Mouse (Mus musculus): ENCODE measurements around the gene Neu2. TPM values are rescaled to one million over a fixed set of nuclear protein-coding genes. Genes with fewer than 3 reads are reported as not detected.

Gene Neu2
- polyA plus RNA-seq, 1 experiment, result 0.29 TPM

DNA sequence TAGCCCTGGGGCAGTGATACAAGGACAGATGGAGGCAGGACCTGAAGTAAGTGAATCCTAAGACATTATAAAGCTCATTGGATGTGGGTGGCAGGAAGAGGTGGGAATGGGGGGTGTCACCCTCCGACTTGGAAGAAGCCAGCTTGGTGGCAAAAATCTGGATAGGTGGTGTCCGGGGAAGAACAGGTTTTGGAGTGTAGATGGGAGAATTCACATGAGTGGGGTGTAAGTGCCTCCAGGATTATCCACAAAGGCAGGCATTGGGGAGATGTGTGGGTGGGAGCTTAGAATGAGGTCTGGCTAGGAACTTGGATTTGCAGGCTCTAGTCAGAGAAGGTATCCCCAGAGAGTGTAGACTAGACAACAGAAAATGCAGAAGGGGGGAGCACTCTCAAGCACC is 95.6 kb downstream of the Neu2 start:
- WGBS, result 89% methylated on average over 2 of the region's 2 CpGs
- Histone ChIP-seq H3K36me3 (ENCODE audit: control insufficient read depth, insufficient read depth, low read length) (no peaks in the 10 kb centered on the region), H3K27ac (ENCODE audit: insufficient read depth, low read length) (no peak overlapping the region), H3K4me3 (ENCODE audit: extremely low read depth, insufficient read depth, insufficient read length) (no peak overlapping the region), H3K27me3 (ENCODE audit: control insufficient read depth, insufficient read depth, low read length) (no peaks in the 10 kb centered on the region), H3K4me1 (ENCODE audit: control insufficient read depth, insufficient read depth, insufficient read length) (peaks cover 2% of the 10 kb centered on the region; the same call in 1 of the 2 replicates)
- TF ChIP-seq CTCF (IDR thresholded peaks at IDR 0.05; ENCODE audit: extremely low read depth, insufficient read depth, insufficient read length, insufficient replicate concordance) (no peak), POLR2A (IDR thresholded peaks at IDR 0.05; ENCODE audit: low read depth, low read length) (no peak)
- no peak for DNase-seq (ENCODE audit: low read depth in 1 of 2, low spot score in 2 of 2)

DNA sequence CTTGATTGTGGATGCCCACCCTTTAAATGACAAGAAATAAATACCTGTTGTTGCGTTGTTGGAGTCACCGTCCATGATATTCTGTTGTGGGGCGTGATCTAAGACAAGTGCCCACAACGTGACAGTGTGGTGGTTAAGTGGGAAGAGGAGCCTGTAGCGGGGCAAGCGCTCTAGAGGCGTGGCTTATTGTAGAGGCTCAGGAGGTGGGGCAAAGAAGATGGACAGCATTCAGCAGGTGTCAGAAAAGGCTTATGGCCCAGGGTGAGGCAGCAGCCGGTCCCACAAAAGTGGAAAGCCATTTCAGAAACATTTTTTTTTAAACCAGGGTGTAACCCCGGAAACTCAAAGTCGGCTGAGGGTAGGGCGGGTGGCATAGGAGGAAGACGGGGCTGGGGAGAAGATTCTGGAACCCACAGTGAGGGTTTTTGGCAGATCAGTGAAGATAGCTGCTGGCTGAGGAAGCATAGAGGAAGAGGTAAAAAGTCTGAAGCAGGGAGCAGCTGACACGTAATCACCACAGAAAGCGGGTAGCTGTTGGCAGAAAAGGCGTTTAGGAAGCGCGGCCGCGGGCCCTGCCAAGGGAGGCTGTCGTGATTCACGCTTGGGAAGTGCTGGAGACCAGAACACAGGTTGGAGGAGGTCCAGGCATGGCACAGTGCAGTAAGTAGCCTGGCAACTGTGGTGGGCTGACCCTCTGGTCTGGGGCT is 97.8 kb downstream of the Neu2 start:
- H3K27me3 ChIP-seq (ENCODE audit: control insufficient read depth, insufficient read depth, low read length), result no peaks in the 10 kb centered on the region
- peak in 1 of 2 experiments; percentile 31 for DNase-seq (ENCODE audit: low read depth in 1 of 2, low spot score in 2 of 2)
- TF ChIP-seq POLR2A (IDR thresholded peaks at IDR 0.05; ENCODE audit: low read depth, low read length) (no peak), CTCF (IDR thresholded peaks at IDR 0.05; ENCODE audit: extremely low read depth, insufficient read depth, insufficient read length, insufficient replicate concordance) (no peak)
- H3K4me3 ChIP-seq (ENCODE audit: extremely low read depth, insufficient read depth, insufficient read length), result peak overlapping the region; percentile 42; the same call in 1 of the 2 replicates
- peaks cover 2% of the 10 kb centered on the region; the same call in 1 of the 2 replicates for H3K4me1 ChIP-seq (ENCODE audit: control insufficient read depth, insufficient read depth, insufficient read length)
- H3K36me3 ChIP-seq (ENCODE audit: control insufficient read depth, insufficient read depth, low read length), result no peaks in the 10 kb centered on the region
- peak overlapping the region; percentile 55 for H3K27ac ChIP-seq (ENCODE audit: insufficient read depth, low read length)
- WGBS, result 12% methylated on average over 21 of the region's 21 CpGs

DNA sequence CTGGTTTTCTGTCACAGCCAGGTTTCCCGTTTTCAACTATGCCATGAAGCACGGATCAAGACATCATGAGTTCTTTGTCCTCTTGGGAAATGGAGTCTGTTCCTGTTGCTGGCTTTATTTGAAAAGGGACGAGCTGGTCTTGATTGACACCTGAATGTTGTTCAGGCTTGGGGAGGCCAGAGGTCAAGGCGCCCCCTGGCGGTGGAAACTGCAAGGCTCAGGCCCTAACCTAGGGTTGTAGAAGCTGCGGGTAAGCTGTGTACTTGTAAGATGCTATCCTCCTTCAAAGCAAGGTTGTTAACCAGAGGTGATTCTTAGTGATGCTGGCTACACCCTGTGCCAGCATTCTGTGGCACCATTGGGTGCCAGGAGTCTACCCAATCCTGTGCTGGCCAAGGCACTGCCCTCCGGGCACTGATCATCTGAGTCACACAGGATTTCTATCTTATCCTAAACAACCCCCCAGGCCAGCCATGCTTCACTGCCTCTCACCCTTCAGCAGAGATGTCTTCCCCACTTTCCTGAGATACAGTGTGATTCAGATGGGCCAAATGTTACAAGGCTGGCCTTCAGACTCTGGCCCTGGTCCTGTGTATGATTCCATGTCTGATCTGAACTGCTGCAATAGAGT is 98.8 kb downstream of the Neu2 start:
- WGBS, result 39% methylated on average over 7 of the region's 7 CpGs
- Histone ChIP-seq H3K4me1 (ENCODE audit: control insufficient read depth, insufficient read depth, insufficient read length) (peaks cover 2% of the 10 kb centered on the region; the same call in 1 of the 2 replicates), H3K27me3 (ENCODE audit: control insufficient read depth, insufficient read depth, low read length) (no peaks in the 10 kb centered on the region), H3K36me3 (ENCODE audit: control insufficient read depth, insufficient read depth, low read length) (no peaks in the 10 kb centered on the region), H3K4me3 (ENCODE audit: extremely low read depth, insufficient read depth, insufficient read length) (no peak overlapping the region), H3K27ac (ENCODE audit: insufficient read depth, low read length) (no peak overlapping the region)
- TF ChIP-seq POLR2A (IDR thresholded peaks at IDR 0.05; ENCODE audit: low read depth, low read length), result no peak
- TF ChIP-seq CTCF (IDR thresholded peaks at IDR 0.05; ENCODE audit: extremely low read depth, insufficient read depth, insufficient read length, insufficient replicate concordance), result peak; percentile 89
- peak in 1 of 2 experiments; percentile 79 for DNase-seq (ENCODE audit: low read depth in 1 of 2, low spot score in 2 of 2)

DNA sequence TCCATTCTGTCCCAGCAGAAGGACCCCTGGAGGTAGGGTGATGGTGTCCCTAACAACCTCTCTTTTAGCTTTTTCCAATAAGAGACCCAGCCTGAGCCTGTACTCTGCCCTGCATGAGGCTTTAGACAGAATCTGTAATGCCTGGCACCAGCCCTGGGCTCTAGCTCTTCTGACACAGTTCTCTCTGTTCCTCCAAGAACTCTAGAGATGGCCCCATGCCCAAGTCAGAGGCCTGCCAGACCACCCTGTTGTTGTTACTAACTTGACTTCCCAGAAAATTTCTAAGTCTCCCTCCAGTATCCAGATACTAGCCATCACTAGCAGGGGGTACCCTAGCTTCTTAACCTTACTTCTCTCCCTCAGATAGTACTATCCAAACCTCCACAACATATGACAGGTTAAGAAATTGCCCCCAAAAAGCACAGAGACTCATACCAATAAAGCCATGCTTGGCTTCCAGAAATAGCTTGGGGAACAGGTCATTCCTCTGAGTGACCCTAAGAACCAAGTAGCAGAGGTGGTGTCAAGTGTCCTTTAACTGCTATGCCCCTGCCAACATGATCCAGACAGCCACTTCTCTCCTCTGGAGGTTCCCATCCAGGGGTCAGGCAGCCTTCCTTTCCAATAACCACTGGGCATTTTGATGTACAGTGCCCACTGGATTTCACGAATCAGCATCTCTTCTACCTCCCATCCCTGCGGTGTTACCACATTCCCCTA is 105.0 kb downstream of the Neu2 start:
- Histone ChIP-seq H3K27ac (ENCODE audit: insufficient read depth, low read length) (no peak overlapping the region; the same call in 1 of the 2 replicates), H3K4me3 (ENCODE audit: extremely low read depth, insufficient read depth, insufficient read length) (no peak overlapping the region), H3K4me1 (ENCODE audit: control insufficient read depth, insufficient read depth, insufficient read length) (peaks cover 6% of the 10 kb centered on the region; the same call in 1 of the 2 replicates), H3K36me3 (ENCODE audit: control insufficient read depth, insufficient read depth, low read length) (no peaks in the 10 kb centered on the region), H3K27me3 (ENCODE audit: control insufficient read depth, insufficient read depth, low read length) (no peaks in the 10 kb centered on the region)
- TF ChIP-seq CTCF (IDR thresholded peaks at IDR 0.05; ENCODE audit: extremely low read depth, insufficient read depth, insufficient read length, insufficient replicate concordance) (no peak), POLR2A (IDR thresholded peaks at IDR 0.05; ENCODE audit: low read depth, low read length) (no peak)
- WGBS, result 82% methylated on average over 2 of the region's 2 CpGs
- no peak for DNase-seq (ENCODE audit: low read depth in 1 of 2, low spot score in 2 of 2)

DNA sequence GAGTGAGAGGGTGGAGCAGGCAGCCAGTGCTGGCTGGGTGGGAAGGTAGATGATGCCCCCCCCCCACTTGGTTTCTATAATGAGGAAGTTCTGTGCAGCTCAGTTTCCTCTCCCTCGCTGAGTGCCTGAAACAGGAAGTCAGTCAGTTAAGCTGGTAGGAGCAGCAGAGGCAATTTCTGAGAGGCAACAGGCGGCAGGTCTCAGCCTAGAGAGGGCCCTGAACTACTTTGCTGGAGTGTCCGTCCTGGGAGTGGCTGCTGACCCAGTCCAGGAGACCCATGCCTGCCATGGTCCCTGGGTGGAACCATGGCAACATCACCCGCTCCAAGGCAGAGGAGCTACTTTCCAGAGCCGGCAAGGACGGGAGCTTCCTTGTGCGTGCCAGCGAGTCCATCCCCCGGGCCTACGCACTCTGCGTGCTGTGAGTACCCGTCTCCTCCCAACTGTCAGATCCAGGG is 110.6 kb downstream of the Neu2 start, which contains the start of gene Inpp5d:
TSS of gene Inpp5d (plus strand) at position 102 of the 458 bp plus-strand sequence.
- Histone ChIP-seq H3K4me1 (ENCODE audit: control insufficient read depth, insufficient read depth, insufficient read length) (peaks cover 36% of the 10 kb centered on the region; the same call in 1 of the 2 replicates), H3K36me3 (ENCODE audit: control insufficient read depth, insufficient read depth, low read length) (peaks cover 4% of the 10 kb centered on the region; the same call in 1 of the 2 replicates), H3K27ac (ENCODE audit: insufficient read depth, low read length) (peak within 1 kb of the TSS; percentile 97), H3K4me3 (ENCODE audit: extremely low read depth, insufficient read depth, insufficient read length) (peak within 1 kb of the TSS; percentile 84), H3K27me3 (ENCODE audit: control insufficient read depth, insufficient read depth, low read length) (no peaks in the 10 kb centered on the region)
- no peak for TF ChIP-seq CTCF (IDR thresholded peaks at IDR 0.05; ENCODE audit: extremely low read depth, insufficient read depth, insufficient read length, insufficient replicate concordance)
- peak; percentile 90 for TF ChIP-seq POLR2A (IDR thresholded peaks at IDR 0.05; ENCODE audit: low read depth, low read length)
- 3% methylated on average over 12 of the region's 12 CpGs for WGBS
- DNase-seq (ENCODE audit: low read depth in 1 of 2, low spot score in 2 of 2), result peak; percentile 77 to 78

DNA sequence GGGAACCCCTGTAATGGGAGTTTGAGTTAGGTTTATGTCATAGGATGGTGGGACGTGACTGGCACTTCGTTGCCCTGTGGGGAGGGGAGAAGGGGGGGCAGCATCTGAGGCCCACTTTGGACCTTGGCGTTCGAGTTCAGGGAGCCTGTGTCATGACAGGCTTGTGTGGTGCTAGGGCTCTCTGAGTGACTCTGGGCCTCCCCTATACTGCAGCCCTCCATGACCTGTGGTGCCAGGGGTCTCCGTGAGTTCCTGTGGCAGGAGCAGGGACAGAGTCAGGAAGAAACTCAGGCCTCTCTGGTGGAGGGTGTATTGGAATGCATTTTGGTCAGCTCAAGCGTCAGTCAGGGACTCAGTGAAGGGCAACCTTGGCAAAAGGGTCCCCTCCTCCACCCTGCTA is 111.0 kb downstream of the Neu2 start:
- no peak for DNase-seq (ENCODE audit: low read depth in 1 of 2, low spot score in 2 of 2)
- Histone ChIP-seq H3K27ac (ENCODE audit: insufficient read depth, low read length) (peak overlapping the region; percentile 97), H3K27me3 (ENCODE audit: control insufficient read depth, insufficient read depth, low read length) (no peaks in the 10 kb centered on the region), H3K4me3 (ENCODE audit: extremely low read depth, insufficient read depth, insufficient read length) (peak overlapping the region; percentile 84), H3K36me3 (ENCODE audit: control insufficient read depth, insufficient read depth, low read length) (peaks cover 4% of the 10 kb centered on the region; the same call in 1 of the 2 replicates), H3K4me1 (ENCODE audit: control insufficient read depth, insufficient read depth, insufficient read length) (peaks cover 37% of the 10 kb centered on the region; the same call in 1 of the 2 replicates)
- WGBS, result 3% methylated on average over 6 of the region's 6 CpGs
- no peak for TF ChIP-seq CTCF (IDR thresholded peaks at IDR 0.05; ENCODE audit: extremely low read depth, insufficient read depth, insufficient read length, insufficient replicate concordance)
- no peak for TF ChIP-seq POLR2A (IDR thresholded peaks at IDR 0.05; ENCODE audit: low read depth, low read length)
